Mouse (Mus musculus) heart, postnatal 14 days (tissue): ENCODE measurements at regions not wholly inside any gene's neighbourhood (a gene's known extent, or its start where the extent isn't known, plus 50 kb on each side); places are given as distances from the start of the nearest gene placed in this dataset.

ENCODE experiments used
- DNase-seq, 2 experiments: peaks; one replicate each; pipeline ENCODE4 v3.0.0; 2021 to 2022
- intact Hi-C: fragments of 180-260 bp; cut with DNase I; formaldehyde crosslinking; loops from one replicate; pipeline ENCODE4 v1.15.1; 2025

GRCm38 (mm10) chr15:5584381-5584780 lies 340.4 kb upstream of the Ptger4 start:
- intact Hi-C loops: no loop called here
- no peak for DNase-seq

GRCm38 (mm10) chr15:5604732-5605266 lies 360.8 kb upstream of the Ptger4 start:
- DNase-seq: no peak
- intact Hi-C loops: no loop called here

GRCm38 (mm10) chr15:5607533-5607932 lies 363.5 kb upstream of the Ptger4 start:
- intact Hi-C loops: no loop called here
- DNase-seq: peak in 1 of 2 experiments; percentile 6

GRCm38 (mm10) chr15:5623021-5623420 lies 379.0 kb upstream of the Ptger4 start:
- DNase-seq: no peak
- intact Hi-C loops: no loop called here

- intact Hi-C loops: no loop called here
- no peak for DNase-seq
These were observed 381.4 kb upstream of the Ptger4 start for GRCm38 (mm10) chr15:5625367-5625766.

- no peak for DNase-seq
- intact Hi-C loops: no loop called here
These were observed 402.7 kb upstream of the Ptger4 start for GRCm38 (mm10) chr15:5646673-5647072.

- DNase-seq: no peak
- intact Hi-C loops: no loop called here
These were observed 414.8 kb upstream of the Ptger4 start for GRCm38 (mm10) chr15:5658796-5659195.

GRCm38 (mm10) chr15:5660819-5661218 lies 416.8 kb upstream of the Ptger4 start:
- intact Hi-C loops: no loop called here
- DNase-seq: no peak

GRCm38 (mm10) chr15:5671781-5672180 lies 427.8 kb upstream of the Ptger4 start:
- DNase-seq: no peak
- intact Hi-C loops: no loop called here

GRCm38 (mm10) chr15:5676704-5677103 lies 432.7 kb upstream of the Ptger4 start:
- intact Hi-C loops: no loop called here
- DNase-seq: peak in 1 of 2 experiments; percentile 2

- DNase-seq: no peak
- intact Hi-C loops: no loop called here
These were observed 449.8 kb upstream of the Ptger4 start for GRCm38 (mm10) chr15:5693810-5694209.

- intact Hi-C loops: no loop called here
- no peak for DNase-seq
These were observed 451.0 kb upstream of the Ptger4 start for GRCm38 (mm10) chr15:5695015-5695414.

- DNase-seq: no peak
- intact Hi-C loops: no loop called here
These were observed 464.5 kb upstream of the Ptger4 start for GRCm38 (mm10) chr15:5708454-5708853.

GRCm38 (mm10) chr15:5740658-5741057 lies 496.7 kb upstream of the Ptger4 start:
- intact Hi-C loops: no loop called here
- no peak for DNase-seq

- no peak for DNase-seq
- intact Hi-C loops: no loop called here
These were observed 499.9 kb upstream of the Ptger4 start for GRCm38 (mm10) chr15:5743893-5744292.

GRCm38 (mm10) chr15:5758690-5759089 lies 514.7 kb upstream of the Ptger4 start:
- intact Hi-C loops: no loop called here
- no peak for DNase-seq

- DNase-seq: no peak
- intact Hi-C loops: no loop called here
These were observed 518.2 kb upstream of the Ptger4 start for GRCm38 (mm10) chr15:5762216-5762615.

- no peak for DNase-seq
These were observed 522.5 kb upstream of the Dab2 start for GRCm38 (mm10) chr15:5777074-5777473.

GRCm38 (mm10) chr15:5799917-5800316 lies 499.7 kb upstream of the Dab2 start:
- no peak for DNase-seq
- intact Hi-C loops: no loop called here

More at GRCm38 (mm10) chr15:5777074-5777473, 522.5 kb upstream of the Dab2 start:
- intact Hi-C loops: no loop called here

- DNase-seq: no peak
- intact Hi-C loops: no loop called here
These were observed 488.3 kb upstream of the Dab2 start for GRCm38 (mm10) chr15:5811154-5811732.

- intact Hi-C loops: no loop called here
- no peak for DNase-seq
These were observed 487.6 kb upstream of the Dab2 start for GRCm38 (mm10) chr15:5811958-5812357.

- intact Hi-C loops: no loop called here
These were observed 481.5 kb upstream of the Dab2 start for GRCm38 (mm10) chr15:5817901-5818576.

More at GRCm38 (mm10) chr15:5817901-5818576, 481.5 kb upstream of the Dab2 start:
- DNase-seq: peak in 1 of 2 experiments; percentile 5
